Mouse (Mus musculus) kidney, adult 2 months (tissue): ENCODE measurements around the gene Fbxo42.

Source experiments
- CTCF ChIP-seq: fragments of 200-500 bp; conservative IDR thresholded peaks from 2 replicates; pipeline ENCODE4 v1.5.1; 2011; ENCODE audit warnings: low read depth, mild to moderate bottlenecking, control low read depth, low read length, moderate library complexity, mixed read lengths; ENCODE audit not compliant: insufficient read depth, insufficient read length
- POLR2A ChIP-seq: fragments of 200-500 bp; IDR thresholded peaks from one replicate; pipeline ENCODE4 v1.6.1; 2011; ENCODE audit warnings: low read depth, low read length, control low read depth

DNA sequence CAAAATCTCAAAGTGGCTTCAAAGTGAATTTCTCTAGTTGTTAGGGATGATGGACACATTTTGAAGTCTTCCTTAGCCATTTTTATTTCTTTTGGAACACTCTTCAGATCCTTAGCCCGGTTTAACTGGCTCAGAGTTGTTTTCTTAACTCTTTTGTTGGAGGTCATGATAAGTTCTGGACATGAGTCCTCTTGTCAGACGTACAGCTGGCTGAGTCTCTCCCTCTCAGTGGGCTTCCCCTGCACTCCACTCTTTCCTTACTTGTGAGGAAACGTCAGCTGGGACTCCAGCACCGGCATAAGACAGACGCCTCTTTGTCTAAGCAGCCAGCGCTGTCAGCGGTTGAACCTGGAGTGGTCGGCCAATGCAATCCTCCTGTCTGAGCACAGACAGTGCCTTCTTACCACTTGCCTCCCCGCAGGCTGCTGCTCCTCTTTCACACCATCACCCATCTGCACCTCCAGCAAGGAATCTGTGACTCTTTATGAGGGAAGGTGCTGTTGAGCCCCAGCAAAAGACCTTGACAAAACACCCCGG lies 39.4 kb upstream of the Fbxo42 start:
- TF ChIP-seq CTCF (no peak), POLR2A (no peak)
